Mouse (Mus musculus) small intestine, adult 2 months (tissue): ENCODE data around the gene Ccdc136.

Source experiments
- CTCF ChIP-seq: fragments of 200-500 bp; IDR thresholded peaks from 2 replicates; pipeline ENCODE4 v1.5.1; 2012; ENCODE audit warnings: low read depth, mild to moderate bottlenecking, control low read depth, inconsistent platforms, low read length, moderate library complexity, mixed read lengths; ENCODE audit not compliant: insufficient replicate concordance, insufficient read length; ENCODE audit errors: extremely low read depth
- POLR2A ChIP-seq: fragments of 200-500 bp; IDR thresholded peaks from 2 replicates; pipeline ENCODE4 v1.6.1; 2012; ENCODE audit warnings: low read depth, mild to moderate bottlenecking, control low read depth, inconsistent platforms, low read length, moderate library complexity

GRCm38 (mm10) chr6:29388052-29388518, 8.0 kb upstream of the Ccdc136 start, which contains the start of gene Opn1sw:
- TF ChIP-seq CTCF: no peak
- TF ChIP-seq POLR2A: no peak
